Mouse (Mus musculus): ENCODE measurements around the gene Slc35d1.

The Slc35d1 gene

DNA sequence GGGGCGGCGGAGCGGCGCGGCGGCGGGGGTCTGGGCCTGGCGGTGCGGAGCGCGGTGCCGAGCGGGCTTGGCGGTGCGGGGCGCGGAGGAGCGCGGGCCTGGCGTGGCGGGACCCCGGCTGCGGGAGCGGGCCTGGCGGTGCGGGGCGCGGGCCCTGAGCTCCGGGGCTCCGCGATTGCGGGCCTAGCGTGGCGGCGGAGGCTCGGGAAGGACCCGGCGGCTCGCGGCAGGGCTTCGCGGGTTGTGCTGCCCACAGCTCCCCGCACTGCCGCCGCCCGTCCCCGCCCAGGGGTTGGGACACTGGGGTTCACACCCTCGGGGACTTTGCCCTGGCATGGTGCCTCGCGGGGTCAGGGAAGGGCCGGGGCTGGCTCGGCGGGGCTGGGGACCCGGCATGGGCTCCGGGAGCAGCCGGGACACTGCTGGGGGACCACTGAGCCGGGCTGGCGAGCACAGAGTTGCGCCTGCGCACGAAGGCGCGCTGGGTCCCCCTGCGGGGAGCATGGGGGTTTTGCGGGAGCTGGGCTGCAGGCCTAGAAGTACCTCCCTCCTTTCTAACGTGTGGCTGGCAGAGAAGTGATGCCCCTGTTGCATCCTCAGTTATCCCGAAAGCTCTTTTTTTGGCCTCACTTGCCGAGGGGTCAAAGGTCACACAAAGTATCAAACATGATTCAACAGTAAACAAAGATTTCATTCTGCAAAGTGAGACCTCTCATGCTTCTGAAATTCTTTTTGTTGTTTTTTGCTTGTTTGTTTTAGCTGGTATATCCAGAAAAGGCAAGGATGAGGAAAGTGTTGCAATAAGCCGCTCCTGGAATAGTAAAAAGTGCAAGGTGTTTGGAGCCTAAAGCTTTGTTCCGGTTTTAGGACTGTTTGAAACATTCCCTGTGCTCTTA is at the start of gene Slc35d1:
Slc35d1 (minus strand) TSS at position 240 of the 896 bp plus-strand sequence.
- POLR2A ChIA-PET: interaction anchor here (0.6 to 2.2 kb wide), 41 partner anchors 8 to 849 kb away, joined by 3 to 15 read pairs (median 4); partner anchors contain the start of genes Mier1 (in 2 of the 4), Oma1 (in 2 of the 4) and Wdr78 (in 2 of the 4)
- CTCF ChIA-PET: interaction anchor here in 2 of 4 experiments (0.5 to 1.3 kb wide), 5 partner anchors 16 to 166 kb away, joined by 3 to 14 read pairs (median 4); partner anchors contain the start of gene Oma1 (in 2 of the 2)

DNA sequence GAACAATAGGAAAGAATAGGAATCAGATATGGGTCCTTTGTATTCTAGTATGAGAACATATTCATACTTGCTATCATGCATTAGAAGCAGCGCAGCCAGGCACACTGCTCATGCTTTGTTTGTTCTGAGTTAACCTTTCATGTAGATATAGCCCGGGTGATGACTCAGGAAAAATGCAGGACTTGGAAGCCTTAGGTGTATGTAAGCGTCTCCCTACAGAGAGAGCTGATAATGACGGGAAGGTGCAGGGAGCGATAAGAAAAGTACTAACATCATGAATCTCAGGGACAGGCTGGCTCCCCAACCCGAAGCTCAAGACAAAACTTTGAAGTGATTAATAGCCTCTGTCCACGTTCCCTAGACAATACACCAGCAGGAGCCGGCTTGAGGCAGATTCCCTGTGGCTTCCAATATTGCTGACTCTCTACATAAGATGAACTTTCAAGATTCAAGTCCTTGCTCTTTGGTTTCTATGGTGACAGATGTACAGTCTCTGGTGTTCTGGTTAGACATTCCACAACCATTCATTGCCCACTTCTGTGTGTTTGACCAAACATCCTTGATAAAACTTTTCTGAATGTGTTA is 48.9 kb upstream of the Slc35d1 start:
- CTCF ChIA-PET: no interaction called here
- POLR2A ChIA-PET: no interaction called here

DNA sequence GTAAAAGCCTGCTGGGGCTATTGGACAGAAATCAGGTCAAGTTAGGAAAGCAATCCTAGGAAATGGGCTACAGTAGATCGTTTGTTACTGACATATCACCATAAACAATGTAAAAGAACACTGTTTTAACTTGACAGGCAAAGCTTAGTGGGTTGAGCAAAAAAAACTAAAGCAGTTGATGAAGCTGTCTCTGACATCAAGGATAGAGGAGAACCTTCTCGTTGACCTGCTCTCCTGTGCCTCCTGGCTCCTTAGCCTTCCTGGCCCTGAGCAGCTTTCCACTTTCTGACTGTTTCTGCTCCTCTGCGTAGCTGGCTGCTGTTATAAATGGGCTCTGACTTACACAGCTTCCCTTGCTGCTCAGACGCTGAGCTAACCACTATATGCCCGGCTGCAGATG is 48.4 kb upstream of the Slc35d1 start:
- ChIA-PET POLR2A (no interaction called here), CTCF (no interaction called here)

DNA sequence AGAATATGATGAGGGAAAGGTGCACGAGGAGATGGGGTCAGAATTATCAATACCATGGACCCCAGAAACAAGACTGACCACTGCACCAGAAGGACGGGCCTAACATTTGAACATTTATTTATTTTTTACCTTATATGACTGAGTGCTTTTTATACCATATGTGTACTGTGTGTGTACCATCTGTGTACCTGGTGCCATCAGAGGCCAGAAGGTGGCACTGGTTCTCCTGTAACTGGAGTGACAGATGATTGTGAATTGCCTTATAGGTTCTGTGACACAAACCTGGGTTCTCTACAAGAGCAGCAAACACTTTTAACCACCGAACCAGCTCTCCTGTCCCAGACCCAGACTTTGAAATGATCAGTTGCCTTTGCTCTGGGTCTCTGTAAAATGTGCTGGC is 43.9 kb upstream of the Slc35d1 start:
- CTCF ChIA-PET: interaction anchor here in 2 of 4 experiments (0.6 to 1.5 kb wide), 2 partner anchors 10 to 88 kb away, joined by 3 to 8 read pairs; no protein-coding TSS in a partner anchor
- POLR2A ChIA-PET: interaction anchor here in 1 of 4 experiments (0.6 kb wide), 1 partner anchor 152 kb away, joined by 3 read pairs; no protein-coding TSS in a partner anchor

DNA sequence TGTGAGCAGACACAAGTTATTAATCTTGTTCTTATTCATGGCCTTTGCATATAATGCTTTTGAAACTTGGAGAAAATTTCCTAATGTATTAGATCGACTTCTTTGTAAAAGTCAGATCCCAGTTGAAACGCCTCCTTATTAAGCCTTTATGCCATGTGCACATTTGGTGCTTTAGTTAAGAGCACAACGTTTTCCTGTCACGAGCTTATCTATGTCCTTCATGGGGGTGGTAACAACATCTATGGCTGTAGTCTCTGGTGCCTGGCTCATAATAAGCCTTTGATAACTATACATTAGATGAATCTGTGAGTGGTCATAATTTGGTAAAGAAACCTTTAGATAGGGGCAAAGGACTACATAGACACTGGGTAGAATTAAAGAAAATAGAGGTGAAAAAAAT is 38.9 kb upstream of the Slc35d1 start:
- CTCF ChIA-PET: no interaction called here
- POLR2A ChIA-PET: no interaction called here

DNA sequence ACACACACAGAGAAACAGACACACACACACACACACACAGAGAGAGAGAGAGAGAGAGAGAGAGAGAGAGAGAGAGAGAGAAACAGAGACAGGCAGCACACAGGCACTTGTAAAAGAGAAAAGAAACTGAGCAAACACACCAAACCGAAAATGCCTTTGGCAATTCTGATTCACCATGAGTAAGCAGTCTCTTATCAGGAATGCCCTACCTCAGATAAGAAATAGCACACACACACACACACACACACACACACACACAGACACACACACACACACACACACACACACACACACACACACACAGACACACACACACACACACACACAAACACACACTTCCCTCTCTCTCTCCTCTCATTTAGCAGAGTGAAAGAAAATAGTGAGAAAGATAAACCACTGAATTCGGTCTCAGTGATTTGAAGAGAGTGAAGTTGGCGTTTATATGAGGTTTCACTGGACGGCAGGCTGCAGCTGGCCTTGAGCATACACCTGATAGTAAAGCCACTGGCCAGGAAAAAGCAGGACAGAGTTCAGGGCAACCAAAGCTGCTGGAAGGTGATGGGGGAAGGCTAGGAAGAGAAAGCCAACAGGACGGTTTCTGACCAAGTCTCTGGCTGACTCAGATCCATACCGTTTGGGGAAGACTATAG is 34.6 kb upstream of the Slc35d1 start:
- CTCF ChIA-PET: no interaction called here
- POLR2A ChIA-PET: no interaction called here

DNA sequence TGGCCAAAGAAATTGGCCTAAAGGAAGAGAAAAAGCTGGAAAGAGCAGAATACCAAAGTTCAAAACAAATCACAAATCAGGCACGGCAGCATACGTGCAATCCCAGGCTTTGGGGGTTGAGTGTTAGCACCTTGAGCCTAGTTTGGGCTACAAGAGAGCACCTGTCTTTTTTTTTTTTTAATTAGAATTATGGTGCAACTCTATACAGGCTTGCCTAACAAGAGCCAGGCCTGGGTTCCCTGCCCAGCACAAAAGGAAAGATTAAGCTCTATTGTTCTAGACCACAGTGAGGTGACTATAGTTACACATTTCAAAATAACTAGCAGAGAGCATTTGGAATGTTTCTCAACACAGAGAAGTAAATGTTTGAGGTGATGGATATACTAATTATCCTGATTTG is 32.8 kb upstream of the Slc35d1 start:
- ChIA-PET CTCF (no interaction called here), POLR2A (interaction anchor here in 2 of 4 experiments (0.6 to 0.7 kb wide), 2 partner anchors 217 to 1917 kb away, joined by 3 to 4 read pairs; no protein-coding TSS in a partner anchor)

DNA sequence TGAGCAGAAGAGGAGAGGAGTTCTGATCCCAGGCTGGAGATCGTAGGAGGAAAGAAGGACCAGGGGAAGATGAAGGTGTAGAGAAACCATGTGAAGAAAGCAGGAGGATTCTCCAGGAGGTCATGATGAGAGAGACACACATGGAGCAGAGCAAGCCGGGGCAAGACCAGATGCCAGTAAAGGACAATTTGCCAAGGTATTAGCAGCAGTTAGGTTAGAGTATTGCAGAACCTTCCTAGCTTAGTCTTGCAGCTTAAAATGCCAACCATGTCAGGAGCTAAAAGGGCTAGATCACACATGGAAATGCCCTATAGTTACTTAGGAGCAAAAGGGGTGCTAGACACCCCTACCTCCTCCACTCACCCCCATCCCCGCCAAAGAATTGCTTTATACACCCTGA is 32.3 kb upstream of the Slc35d1 start:
- ChIA-PET CTCF (interaction anchor here in 2 of 4 experiments (0.7 to 1.1 kb wide), 2 partner anchors 22 to 227 kb away, joined by 3 to 4 read pairs; no protein-coding TSS in a partner anchor), POLR2A (interaction anchor here in 3 of 4 experiments (0.6 to 1.6 kb wide), 8 partner anchors 25 to 1917 kb away, joined by 3 to 4 read pairs (median 4); partner anchors contain the start of gene Oma1 (in 1 of the 3))

DNA sequence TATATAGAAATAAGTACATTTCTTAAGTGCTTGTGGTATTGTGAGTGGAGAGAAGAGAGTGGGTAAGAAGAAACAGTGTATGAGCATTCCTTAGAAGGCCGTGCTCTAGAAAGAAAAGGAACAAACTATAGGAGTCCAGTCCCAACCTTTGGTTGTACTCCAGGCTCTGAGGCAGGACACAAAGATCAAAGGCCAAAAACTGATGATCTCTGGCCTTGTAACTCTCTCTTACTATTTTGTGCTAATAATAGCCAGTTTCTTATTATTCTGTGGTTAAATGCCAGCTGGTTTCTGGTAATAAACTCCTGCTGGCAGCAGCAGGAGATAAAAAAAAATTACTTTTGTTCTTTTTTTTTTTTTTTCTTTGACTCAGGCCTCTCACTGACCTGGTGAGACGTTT is 17.2 kb upstream of the Slc35d1 start:
- ChIA-PET CTCF (no interaction called here), POLR2A (interaction anchor here in 2 of 4 experiments (0.6 to 1.0 kb wide), 3 partner anchors 9 to 946 kb away, joined by 3 to 4 read pairs (median 3); no protein-coding TSS in a partner anchor)

DNA sequence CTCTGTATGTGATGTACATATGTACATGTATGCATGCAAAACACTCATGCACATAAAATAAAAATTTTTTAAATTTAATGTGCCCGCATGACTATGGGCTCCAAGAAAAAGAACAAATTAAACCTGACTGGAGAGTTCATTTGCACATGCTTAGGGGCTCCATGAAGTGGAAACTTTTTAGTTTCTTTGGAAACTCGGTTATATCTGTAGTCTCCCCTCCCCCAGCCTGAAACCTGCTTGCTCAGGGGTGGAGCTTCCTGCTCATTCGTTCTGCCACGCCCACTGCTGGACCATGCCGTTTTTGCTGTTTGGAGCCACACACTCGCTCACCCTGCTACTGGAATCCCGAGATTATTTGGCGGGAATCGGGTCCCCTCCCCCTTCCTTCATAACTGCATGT is 7.9 kb upstream of the Slc35d1 start:
- ChIA-PET CTCF (interaction anchor here in 1 of 4 experiments (0.7 kb wide), 1 partner anchor 29 kb away, joined by 3 read pairs; no protein-coding TSS in a partner anchor), POLR2A (interaction anchor here in 2 of 4 experiments (1.1 to 1.8 kb wide), 2 partner anchors 8 kb away, joined by 4 to 6 read pairs; partner anchors contain the start of gene Slc35d1 (in 2 of the 2))

DNA sequence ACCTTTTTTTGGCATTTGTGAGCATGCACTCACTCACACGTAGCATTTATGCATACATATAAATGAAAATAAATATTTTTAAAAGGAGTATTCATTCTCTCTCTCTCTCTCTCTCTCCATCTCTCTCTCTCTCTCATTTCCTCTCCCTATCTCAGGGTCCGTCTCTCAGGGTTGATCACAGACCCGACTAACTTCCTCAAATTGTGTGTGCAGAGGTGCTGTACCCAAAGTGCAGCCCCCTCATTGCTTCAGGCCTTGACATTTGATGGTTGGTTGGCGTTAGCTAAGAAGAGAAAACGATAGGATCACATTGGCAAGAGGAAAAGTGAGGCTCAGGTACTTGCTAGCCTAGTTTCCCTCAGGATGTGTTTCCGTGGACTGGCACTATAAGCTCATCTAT is 6.8 kb upstream of the Slc35d1 start:
- CTCF ChIA-PET: no interaction called here
- POLR2A ChIA-PET: interaction anchor here in 2 of 4 experiments (0.7 kb wide), 3 partner anchors 34 to 94 kb away, joined by 3 to 4 read pairs (median 3); no protein-coding TSS in a partner anchor

DNA sequence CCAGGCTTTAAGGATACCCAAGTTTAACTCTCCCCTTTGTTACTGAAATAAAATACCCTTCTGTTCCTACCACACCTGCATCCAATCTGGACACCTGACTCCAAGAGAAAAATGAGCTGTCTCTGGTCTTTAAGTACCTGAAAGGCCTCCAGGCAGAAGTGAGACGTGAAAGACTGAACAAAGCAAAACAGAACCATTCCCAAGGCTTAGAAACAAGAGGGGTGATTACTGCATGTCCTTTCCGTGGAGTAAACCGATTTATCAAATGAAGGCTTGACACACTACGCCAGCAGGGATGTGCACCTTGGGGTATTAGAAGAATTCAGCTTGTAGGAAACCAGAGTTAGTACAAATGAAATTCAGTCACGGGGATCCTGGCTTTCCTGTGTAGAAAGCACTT is 4.0 kb upstream of the Slc35d1 start:
- CTCF ChIA-PET: no interaction called here
- POLR2A ChIA-PET: no interaction called here

DNA sequence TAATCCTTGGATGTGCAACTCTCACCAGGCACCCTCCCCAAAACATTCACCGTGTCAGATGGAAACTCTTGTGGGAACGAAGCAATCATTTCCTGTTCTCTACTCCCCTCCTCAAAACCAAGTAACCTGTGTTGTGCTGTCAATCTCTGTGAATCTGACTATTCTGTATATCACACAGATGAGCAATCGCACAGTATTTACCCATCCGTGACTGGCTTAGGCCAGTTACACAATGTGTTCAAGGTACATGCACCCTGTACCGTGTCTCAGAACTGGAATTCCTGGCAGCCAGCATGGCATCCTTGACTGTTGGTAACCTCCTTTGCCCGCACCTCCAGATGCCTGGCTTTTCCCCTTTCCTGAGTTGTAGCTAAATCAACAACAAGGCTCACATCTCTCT is 1.1 kb upstream of the Slc35d1 start:
- ChIA-PET CTCF (no interaction called here), POLR2A (interaction anchor here in 2 of 4 experiments (0.8 to 2.2 kb wide), 10 partner anchors 9 to 246 kb away, joined by 3 to 12 read pairs (median 3); no protein-coding TSS in a partner anchor)

DNA sequence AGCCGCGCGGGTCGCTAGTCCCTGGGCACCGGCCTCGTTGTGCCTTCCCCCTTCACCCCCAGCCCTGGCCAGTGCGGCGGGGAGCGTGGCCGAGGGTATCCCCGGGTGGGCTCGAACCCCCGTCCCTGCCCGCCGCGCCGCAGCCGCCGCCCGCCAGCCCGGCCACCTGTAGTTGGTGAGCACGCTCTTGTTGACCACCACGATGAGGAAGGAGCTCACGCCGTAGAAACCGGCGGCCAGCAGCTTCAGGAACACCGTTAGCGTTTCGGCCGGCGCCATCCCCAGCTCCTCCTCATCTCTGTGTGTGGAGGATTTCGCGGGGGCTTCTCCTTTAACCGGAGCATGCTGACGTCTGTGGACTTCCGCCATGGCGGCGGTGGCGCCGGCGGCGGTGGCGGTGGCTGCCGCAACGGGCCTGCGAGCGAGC is 453 bp downstream of the Slc35d1 start:
- CTCF ChIA-PET: interaction anchor here in 2 of 4 experiments (0.5 to 1.3 kb wide), 4 partner anchors 15 to 166 kb away, joined by 4 to 14 read pairs (median 4); partner anchors contain the start of gene Oma1 (in 2 of the 2)
- POLR2A ChIA-PET: interaction anchor here (0.6 to 2.2 kb wide), 25 partner anchors 8 to 850 kb away, joined by 3 to 15 read pairs (median 6); partner anchors contain the start of genes Mier1 (in 2 of the 4), Oma1 (in 2 of the 4) and Wdr78 (in 2 of the 4)

DNA sequence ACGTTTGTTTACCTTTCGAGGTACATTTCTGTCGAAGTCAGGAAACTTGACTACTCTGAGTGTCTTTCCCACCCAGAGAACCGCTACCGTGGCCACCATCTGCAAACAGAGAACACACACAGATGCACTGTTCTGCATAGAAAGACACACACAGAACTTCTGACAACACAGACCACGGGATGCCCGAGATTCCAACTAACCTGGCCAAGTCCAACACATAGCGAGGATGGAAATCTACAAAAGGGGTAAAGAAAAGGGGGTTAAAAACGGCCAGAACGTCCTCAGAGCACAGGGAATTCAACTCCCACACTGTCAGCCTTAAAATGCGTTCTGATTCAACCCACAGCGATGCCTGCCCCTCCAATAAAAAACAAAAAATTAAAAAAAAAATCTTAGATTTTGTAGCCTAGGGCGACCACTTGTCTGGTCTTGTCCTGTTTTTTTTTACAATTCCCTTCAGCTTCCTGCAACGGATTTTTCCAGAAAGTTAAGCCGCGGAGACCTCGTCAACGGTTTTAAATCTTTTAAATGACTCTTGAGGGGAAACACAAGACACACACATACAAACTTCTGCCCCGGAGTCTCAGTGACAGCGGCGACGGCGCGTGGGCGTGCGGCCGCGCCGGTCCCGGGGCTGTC is 986 bp downstream of the Slc35d1 start:
- CTCF ChIA-PET: interaction anchor here in 1 of 4 experiments (1.1 kb wide), 1 partner anchor 15 kb away, joined by 4 read pairs; no protein-coding TSS in a partner anchor
- POLR2A ChIA-PET: interaction anchor here in 3 of 4 experiments (0.6 to 2.2 kb wide), 22 partner anchors 7 to 177 kb away, joined by 3 to 15 read pairs (median 6); partner anchors contain the start of genes Mier1 (in 2 of the 3), Oma1 (in 2 of the 3) and Wdr78 (in 2 of the 3)

DNA sequence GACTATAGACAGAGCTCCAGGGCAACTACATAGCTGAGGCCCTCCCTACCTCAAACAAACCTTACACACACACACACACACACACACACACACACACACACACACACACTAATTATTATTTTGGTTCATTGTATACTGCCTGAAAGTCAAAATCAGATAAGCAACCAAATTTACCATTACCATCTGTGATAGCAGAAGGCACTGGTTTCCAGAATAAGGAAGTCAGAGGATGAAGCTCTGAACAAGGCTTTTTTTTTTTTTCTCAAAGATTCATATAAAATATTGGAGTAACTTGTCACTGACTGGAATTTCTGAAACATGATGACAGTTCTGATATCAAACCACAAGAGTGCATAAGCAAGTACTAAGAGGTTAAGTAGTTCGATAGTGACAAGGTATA is 6.4 kb downstream of the Slc35d1 start:
- ChIA-PET CTCF (no interaction called here), POLR2A (interaction anchor here in 1 of 4 experiments (0.6 to 1.1 kb wide), 3 partner anchors 13 to 354 kb away, joined by 3 read pairs; no protein-coding TSS in a partner anchor)

DNA sequence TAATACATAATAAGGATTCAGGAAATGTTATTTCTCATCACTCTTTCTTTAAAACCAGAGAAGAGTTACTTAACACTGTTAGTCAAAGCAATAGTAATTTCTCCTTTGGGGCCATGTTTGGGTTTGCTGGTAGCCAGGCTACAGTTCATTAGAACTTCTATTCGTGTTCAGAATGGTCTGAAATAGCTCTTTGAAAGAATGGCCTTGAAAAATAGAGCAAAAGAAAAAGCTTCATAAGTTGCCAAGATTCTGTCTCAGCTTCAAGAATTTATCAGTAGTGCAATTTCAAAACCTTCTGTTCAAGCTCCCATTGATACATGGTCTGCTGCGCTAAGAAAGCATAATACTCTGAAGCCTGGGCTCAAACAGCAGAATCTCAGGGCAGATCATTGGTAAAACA is 11.3 kb downstream of the Slc35d1 start:
- CTCF ChIA-PET: no interaction called here
- POLR2A ChIA-PET: interaction anchor here in 1 of 4 experiments (2.7 kb wide), 1 partner anchor 11 kb away, joined by 9 read pairs; the partner anchor contains the start of gene Slc35d1

DNA sequence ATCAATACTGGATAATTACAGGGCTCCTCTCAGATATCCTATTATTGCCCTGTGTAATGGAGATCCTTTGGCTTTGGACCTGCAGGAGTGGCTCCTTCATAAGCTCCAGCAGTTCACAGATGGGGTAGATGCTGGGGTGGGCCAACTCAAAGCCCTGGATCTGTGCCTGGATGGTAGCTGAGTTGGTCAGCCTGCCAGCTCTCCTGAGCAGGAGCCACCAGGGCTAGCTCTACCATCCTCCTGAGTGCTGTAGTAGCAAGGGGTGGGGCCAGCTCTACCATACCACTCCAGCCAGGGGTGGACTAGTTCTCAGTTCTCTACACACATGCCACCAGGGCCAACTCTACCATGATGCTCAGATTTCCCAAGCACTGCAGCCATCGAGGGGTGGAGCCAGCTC is 14.9 kb downstream of the Slc35d1 start:
- ChIA-PET POLR2A (interaction anchor here in 3 of 4 experiments (0.6 to 3.6 kb wide), 5 partner anchors 11 to 83 kb away, joined by 3 to 12 read pairs (median 3); partner anchors contain the start of gene Slc35d1 (in 1 of the 3)), CTCF (no interaction called here)
